Mouse (Mus musculus): Measurements from ENCODE around the gene Pef1.

Gene Pef1

GRCm38 (mm10) chr4:130102111-130102651 is at the start of gene Pef1:
Pef1 (plus strand) TSS chr4:130102558.
- no peak for DNase-seq (ENCODE audit: low spot score)

GRCm38 (mm10) chr4:130053111-130053510 is 49.2 kb upstream of the Pef1 start:
- DNase-seq (ENCODE audit: low spot score): no peak

- no peak for DNase-seq (ENCODE audit: low spot score)
Observed at GRCm38 (mm10) chr4:130054727-130055126, 47.6 kb upstream of the Pef1 start.

- no peak for DNase-seq (ENCODE audit: low spot score)
Observed at GRCm38 (mm10) chr4:130055160-130056010, 47.0 kb upstream of the Pef1 start.

- DNase-seq (ENCODE audit: low spot score): no peak
Observed at GRCm38 (mm10) chr4:130056011-130056322, 46.4 kb upstream of the Pef1 start.

GRCm38 (mm10) chr4:130056471-130056870 is 45.9 kb upstream of the Pef1 start:
- no peak for DNase-seq (ENCODE audit: low spot score)

GRCm38 (mm10) chr4:130060937-130061336 is 41.4 kb upstream of the Pef1 start:
- DNase-seq (ENCODE audit: low spot score): no peak

GRCm38 (mm10) chr4:130063191-130063590 is 39.2 kb upstream of the Pef1 start:
- no peak for DNase-seq (ENCODE audit: low spot score)

- no peak for DNase-seq (ENCODE audit: low spot score)
Observed at GRCm38 (mm10) chr4:130066816-130067215, 35.5 kb upstream of the Pef1 start.

GRCm38 (mm10) chr4:130070523-130070922 is 31.8 kb upstream of the Pef1 start:
- DNase-seq (ENCODE audit: low spot score): no peak

GRCm38 (mm10) chr4:130071758-130072157 is 30.6 kb upstream of the Pef1 start:
- DNase-seq (ENCODE audit: low spot score): no peak

- DNase-seq (ENCODE audit: low spot score): no peak
Observed at GRCm38 (mm10) chr4:130073367-130073766, 29.0 kb upstream of the Pef1 start.

- DNase-seq (ENCODE audit: low spot score): no peak
Observed at GRCm38 (mm10) chr4:130074761-130075515, 27.4 kb upstream of the Pef1 start.

GRCm38 (mm10) chr4:130076856-130077255 is 25.5 kb upstream of the Pef1 start:
- DNase-seq (ENCODE audit: low spot score): no peak

GRCm38 (mm10) chr4:130078816-130079485 is 23.4 kb upstream of the Pef1 start:
- DNase-seq (ENCODE audit: low spot score): no peak

- no peak for DNase-seq (ENCODE audit: low spot score)
Observed at GRCm38 (mm10) chr4:130079521-130079920, 22.8 kb upstream of the Pef1 start.

- DNase-seq (ENCODE audit: low spot score): no peak
Observed at GRCm38 (mm10) chr4:130081345-130082190, 20.8 kb upstream of the Pef1 start.

- DNase-seq (ENCODE audit: low spot score): no peak
Observed at GRCm38 (mm10) chr4:130082211-130082610, 20.1 kb upstream of the Pef1 start.

- no peak for DNase-seq (ENCODE audit: low spot score)
Observed at GRCm38 (mm10) chr4:130084331-130084945, 17.9 kb upstream of the Pef1 start.

GRCm38 (mm10) chr4:130085246-130085820 is 17.0 kb upstream of the Pef1 start:
- DNase-seq (ENCODE audit: low spot score): no peak

GRCm38 (mm10) chr4:130087293-130087692 is 15.1 kb upstream of the Pef1 start:
- DNase-seq (ENCODE audit: low spot score): peak; percentile 95
